Mouse (Mus musculus): Measurements from ENCODE around the gene Tm2d3.
A peak's percentile ranks its signal among the peaks of the same experiment; 100 is the strongest.

Tm2d3 gene

GRCm38 (mm10) chr7:65690869-65691268, at the start of gene Tm2d3:
Gene Tm2d3 (plus strand): TSS chr7:65691169.
- no peak for DNase-seq (ENCODE audit: low spot score)

- no peak for DNase-seq (ENCODE audit: low spot score)
These were observed 48.3 kb upstream of the Tm2d3 start for GRCm38 (mm10) chr7:65642371-65643304.

- no peak for DNase-seq (ENCODE audit: low spot score)
These were observed 47.0 kb upstream of the Tm2d3 start for GRCm38 (mm10) chr7:65643861-65644421.

- DNase-seq (ENCODE audit: low spot score) = peak; percentile 95
These were observed 46.2 kb upstream of the Tm2d3 start, which contains the start of gene Tarsl2 for GRCm38 (mm10) chr7:65644643-65645351. Gene Tarsl2 (plus strand): TSS chr7:65644898.

- no peak for DNase-seq (ENCODE audit: low spot score)
These were observed 45.0 kb upstream of the Tm2d3 start for GRCm38 (mm10) chr7:65645996-65646395.

- no peak for DNase-seq (ENCODE audit: low spot score)
These were observed 40.3 kb upstream of the Tm2d3 start for GRCm38 (mm10) chr7:65650662-65651061.

GRCm38 (mm10) chr7:65657490-65658120, 33.4 kb upstream of the Tm2d3 start:
- DNase-seq (ENCODE audit: low spot score) = no peak

- DNase-seq (ENCODE audit: low spot score) = no peak
These were observed 27.7 kb upstream of the Tm2d3 start for GRCm38 (mm10) chr7:65663225-65663790.

- no peak for DNase-seq (ENCODE audit: low spot score)
These were observed 27.1 kb upstream of the Tm2d3 start for GRCm38 (mm10) chr7:65663886-65664285.

GRCm38 (mm10) chr7:65667491-65667890, 23.5 kb upstream of the Tm2d3 start:
- DNase-seq (ENCODE audit: low spot score) = no peak

- peak; percentile 40 for DNase-seq (ENCODE audit: low spot score)
These were observed 12.9 kb upstream of the Tm2d3 start for GRCm38 (mm10) chr7:65678050-65678449.

GRCm38 (mm10) chr7:65678900-65679595, 11.9 kb upstream of the Tm2d3 start:
- no peak for DNase-seq (ENCODE audit: low spot score)

- DNase-seq (ENCODE audit: low spot score) = no peak
These were observed 9.8 kb upstream of the Tm2d3 start for GRCm38 (mm10) chr7:65681166-65681565.

GRCm38 (mm10) chr7:65684256-65684835, 6.6 kb upstream of the Tm2d3 start:
- no peak for DNase-seq (ENCODE audit: low spot score)

- no peak for DNase-seq (ENCODE audit: low spot score)
These were observed 4.3 kb upstream of the Tm2d3 start for GRCm38 (mm10) chr7:65686664-65687063.

GRCm38 (mm10) chr7:65691929-65692605, 1.1 kb downstream of the Tm2d3 start:
- DNase-seq (ENCODE audit: low spot score) = no peak

GRCm38 (mm10) chr7:65692883-65693282, 1.9 kb downstream of the Tm2d3 start:
- no peak for DNase-seq (ENCODE audit: low spot score)

- peak; percentile 80 for DNase-seq (ENCODE audit: low spot score)
These were observed 2.4 kb downstream of the Tm2d3 start for GRCm38 (mm10) chr7:65693301-65693821.

- DNase-seq (ENCODE audit: low spot score) = no peak
These were observed 5.5 kb downstream of the Tm2d3 start for GRCm38 (mm10) chr7:65696450-65696849.

- no peak for DNase-seq (ENCODE audit: low spot score)
These were observed 11.1 kb downstream of the Tm2d3 start for GRCm38 (mm10) chr7:65702076-65702475.
